Mouse (Mus musculus) hematopoietic stem cell, adult 5-6 weeks (primary cell): ENCODE results near the gene Armh3. TPM values are rescaled to one million over a fixed set of nuclear protein-coding genes. Genes with fewer than 3 reads are reported as not detected.
A peak's percentile ranks its signal among the peaks of the same experiment; 100 is the strongest.

Experiments
- ATAC-seq, 2 experiments: fragments of 125-278 bp in 1 of 2; replicated peaks in 1 of 2; 2 replicates each; pipeline ENCODE4 v1.8.0; 2016 to 2017; ENCODE audit warnings: inconsistent platforms in 2 of 2, mild to moderate bottlenecking in 2 of 2, moderate number of reproducible peaks in 2 of 2, low read depth in 1 of 2, moderate TSS enrichment in 1 of 2; ENCODE audit not compliant: low FRiP score in 2 of 2, poor library complexity in 2 of 2, severe bottlenecking in 2 of 2, insufficient read depth in 1 of 2, low TSS enrichment in 1 of 2
- total RNA-seq: library from RNA; stranded (forward); fragments of 172-1452, 232-1000 nt; gene quantifications from 2 replicates; pipeline ENCODE4 v1.2.3, GENCODE M21; 2017

The Armh3 gene
- 10.6 and 11.9 TPM in 2 replicates for total RNA-seq

- ATAC-seq = peak; percentile 97
These were observed at the start of gene Armh3 for GRCm38 (mm10) chr19:45997785-45998693. Gene Armh3, minus strand, starts transcription at chr19:45998488.

GRCm38 (mm10) chr19:46047426-46047825 lies 49.1 kb upstream of the Armh3 start:
- no peak for ATAC-seq

- no peak for ATAC-seq
These were observed 48.3 kb upstream of the Armh3 start for GRCm38 (mm10) chr19:46046621-46047025.

- ATAC-seq = no peak
These were observed 47.5 kb upstream of the Armh3 start for GRCm38 (mm10) chr19:46045696-46046311.

GRCm38 (mm10) chr19:46044993-46045695 lies 46.9 kb upstream of the Armh3 start, which contains the start of gene Ldb1:
Gene Ldb1, minus strand, starts transcription at chr19:46045214.
- ATAC-seq = peak; percentile 19 to 51; a peak in 3 of 4 replicates

- no peak for ATAC-seq
These were observed 46.1 kb upstream of the Armh3 start, which contains the start of gene Pprc1 for GRCm38 (mm10) chr19:46044271-46044992. Gene Pprc1, plus strand, starts transcription at chr19:46044886.

- no peak for ATAC-seq
These were observed 45.1 kb upstream of the Armh3 start for GRCm38 (mm10) chr19:46043380-46043779.

GRCm38 (mm10) chr19:46042476-46043011 lies 44.3 kb upstream of the Armh3 start:
- no peak for ATAC-seq

GRCm38 (mm10) chr19:46041933-46042475 lies 43.7 kb upstream of the Armh3 start:
- peak in 1 of 2 experiments; percentile 23; a peak in 1 of 4 replicates for ATAC-seq

- ATAC-seq = no peak
These were observed 43.1 kb upstream of the Armh3 start for GRCm38 (mm10) chr19:46041299-46041932.

- ATAC-seq = no peak
These were observed 42.0 kb upstream of the Armh3 start for GRCm38 (mm10) chr19:46040149-46040902.

GRCm38 (mm10) chr19:46039478-46039877 lies 41.2 kb upstream of the Armh3 start:
- ATAC-seq = peak; percentile 77 to 88

GRCm38 (mm10) chr19:46038851-46039260 lies 40.6 kb upstream of the Armh3 start:
- ATAC-seq = no peak

GRCm38 (mm10) chr19:46037925-46038850 lies 39.9 kb upstream of the Armh3 start:
- no peak for ATAC-seq
